Mouse (Mus musculus): ENCODE results near the gene Ccdc84.
"Not testable (repeated sequence)": the region's sequence is repeated elsewhere in the genome, so short reads cannot be mapped to it uniquely, and the experiment has no call there.

The Ccdc84 gene

GRCm38 (mm10) chr9:44418519-44419385, at the start of gene Ccdc84:
Gene Ccdc84, minus strand, starts transcription at chr9:44418569.
- no peak for DNase-seq (ENCODE audit: low spot score)

GRCm38 (mm10) chr9:44461950-44462349, 43.6 kb upstream of the Ccdc84 start:
- DNase-seq (ENCODE audit: low spot score) = no peak

GRCm38 (mm10) chr9:44457035-44457742, 38.8 kb upstream of the Ccdc84 start:
- peak; percentile 95 for DNase-seq (ENCODE audit: low spot score)

DNA sequence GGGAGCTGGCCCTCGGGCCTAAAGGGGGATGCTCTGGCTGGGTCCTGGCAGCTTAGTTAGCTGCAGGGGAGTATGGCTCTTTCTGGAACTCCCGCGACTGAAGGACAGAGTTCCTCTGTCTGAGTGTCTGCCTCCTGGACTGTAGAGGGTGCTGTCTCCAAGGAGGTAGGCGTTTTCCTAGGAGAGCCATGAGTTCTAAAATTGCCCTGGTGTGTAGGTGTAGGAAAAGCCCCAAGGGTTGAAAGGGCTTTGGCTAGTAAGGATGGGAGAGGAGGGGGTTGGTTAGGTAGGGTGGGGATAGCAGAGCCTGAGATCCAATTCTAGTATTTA, 36.5 kb upstream of the Ccdc84 start, which contains the start of gene Upk2:
Gene Upk2 (minus strand): TSS at position 86 of the 330 bp plus-strand sequence.
- no peak for DNase-seq (ENCODE audit: low spot score)

DNA sequence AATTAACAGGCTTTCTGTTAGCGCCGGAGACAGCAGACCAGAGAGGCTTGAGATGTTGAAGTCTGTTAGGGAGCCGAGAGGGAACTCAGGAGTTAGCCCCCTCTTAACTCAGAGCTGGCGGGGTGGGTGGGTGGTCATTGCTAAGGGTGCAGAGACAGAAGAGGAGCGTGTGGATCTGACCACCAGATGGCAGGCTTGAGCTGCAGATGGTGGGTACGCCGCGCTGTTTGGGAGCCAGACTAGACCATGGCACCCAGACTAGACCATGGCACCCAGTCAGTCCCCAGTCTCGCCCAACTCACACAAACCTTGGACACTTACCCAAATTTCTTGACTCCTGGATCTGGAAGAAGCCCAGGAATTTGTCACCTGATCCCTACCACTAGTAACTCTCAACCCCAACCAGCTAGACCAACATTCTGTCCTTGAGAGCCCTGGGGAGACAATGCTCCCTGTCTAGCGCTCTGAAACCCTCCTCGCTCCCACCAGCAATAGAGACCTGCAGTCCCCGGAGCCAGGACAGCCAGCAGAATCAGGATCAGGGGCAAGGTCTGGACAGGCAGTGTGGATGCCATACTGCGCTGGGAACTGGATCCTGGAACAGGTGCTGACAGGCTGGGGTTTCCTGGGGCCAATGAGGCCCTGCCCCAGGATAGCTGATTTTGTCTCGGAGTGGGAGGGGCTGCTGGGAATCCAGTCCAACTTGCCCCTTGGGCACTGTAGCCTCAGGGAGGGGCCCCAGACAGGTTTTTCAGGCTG, 35.9 kb upstream of the Ccdc84 start:
- peak; percentile 82 for DNase-seq (ENCODE audit: low spot score)

- no peak for DNase-seq (ENCODE audit: low spot score)
Observed at GRCm38 (mm10) chr9:44450387-44450786, 32.0 kb upstream of the Ccdc84 start.

GRCm38 (mm10) chr9:44444402-44445025, 26.1 kb upstream of the Ccdc84 start:
- DNase-seq (ENCODE audit: low spot score) = not testable (repeated sequence)

DNA sequence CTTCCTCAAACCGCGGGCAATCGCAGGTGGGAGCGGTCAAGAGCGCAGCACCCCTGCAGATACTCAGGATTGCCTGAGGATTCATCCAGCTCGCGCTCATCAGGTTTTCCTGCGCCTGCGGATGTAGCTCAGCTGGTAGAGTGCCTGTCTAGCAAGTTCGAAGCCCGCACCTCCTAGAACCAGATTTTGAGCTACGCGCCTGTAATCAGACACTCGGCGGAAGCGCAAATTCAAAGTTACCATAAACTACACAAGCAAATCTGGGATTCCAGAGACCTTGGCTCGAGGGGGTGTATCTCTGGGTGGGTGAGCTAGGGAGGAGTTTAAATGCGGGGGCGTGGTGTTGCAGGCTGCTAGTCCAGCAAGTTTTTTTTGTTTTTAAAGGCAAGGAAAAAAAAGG, 22.6 kb upstream of the Ccdc84 start, which contains the start of gene Foxr1:
Gene Foxr1 (minus strand): TSS at position 176 of the 400 bp plus-strand sequence.
- DNase-seq (ENCODE audit: low spot score) = no peak

DNA sequence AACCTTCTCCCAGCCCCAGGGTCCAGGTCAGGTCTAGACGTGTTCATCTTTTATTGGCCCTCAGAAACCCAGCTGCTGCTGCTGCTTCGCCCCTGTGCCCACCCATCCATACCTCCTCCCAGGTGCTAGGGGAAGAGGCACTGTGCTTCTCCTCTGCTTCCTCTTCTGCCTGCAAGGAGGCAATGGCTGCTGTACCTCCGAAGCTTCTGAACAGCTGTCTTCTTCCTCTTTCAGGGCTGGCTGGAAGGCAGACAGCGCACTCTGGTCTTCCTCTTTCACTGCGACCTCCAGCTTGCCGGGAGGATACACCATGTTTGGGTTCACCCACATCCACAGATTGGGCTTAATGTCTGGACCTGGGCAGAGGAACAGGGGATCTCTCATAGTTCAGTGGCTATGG, 17.4 kb upstream of the Ccdc84 start:
- no peak for DNase-seq (ENCODE audit: low spot score)

DNA sequence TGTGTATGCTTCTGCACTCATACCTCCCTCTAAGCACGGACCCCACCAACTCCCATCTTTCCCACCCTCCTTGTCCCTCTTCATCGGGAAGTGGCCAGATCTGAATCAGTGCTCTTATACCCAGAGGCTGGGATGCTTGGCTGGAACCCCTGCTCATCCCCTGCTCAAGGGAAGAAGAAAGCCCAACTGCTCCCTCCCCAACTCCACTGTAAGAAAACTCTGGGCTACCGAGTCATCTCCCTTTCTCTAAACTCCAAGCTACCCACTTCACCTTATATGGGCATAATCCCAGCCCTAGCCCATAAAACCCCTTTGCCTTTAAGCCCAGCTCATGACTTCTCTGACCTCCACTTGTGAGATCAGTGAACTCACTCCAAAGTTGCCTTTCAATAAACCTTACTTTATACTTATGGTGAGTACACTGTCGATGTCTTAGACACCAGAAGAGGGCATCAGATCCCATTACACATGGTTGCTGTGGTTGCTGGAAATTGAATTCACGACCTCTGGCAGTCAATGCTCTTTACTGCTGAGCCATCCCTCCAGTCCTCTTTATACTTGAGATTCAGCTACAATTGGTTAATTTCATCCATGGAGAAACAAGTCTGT, 14.3 kb upstream of the Ccdc84 start:
- no peak for DNase-seq (ENCODE audit: low spot score)

DNA sequence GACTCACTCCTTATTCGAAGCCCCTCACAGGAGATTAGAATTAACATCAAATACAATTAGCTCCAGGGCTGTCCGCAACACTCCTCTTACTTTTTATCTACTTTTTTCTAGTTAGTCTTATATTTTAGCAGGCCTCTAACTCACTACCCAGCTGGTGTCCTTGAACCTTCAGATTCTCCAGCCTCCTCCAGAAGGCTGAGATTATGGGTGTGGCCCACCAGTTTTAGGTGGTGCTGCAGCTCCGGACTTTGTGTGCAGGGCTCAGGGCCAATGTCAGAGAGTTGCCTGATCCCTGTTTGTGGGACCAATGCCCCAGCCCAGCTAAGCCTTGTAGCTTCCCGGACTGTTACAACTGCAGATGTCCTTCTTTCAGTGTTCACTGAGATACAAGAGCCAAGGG, 5.2 kb upstream of the Ccdc84 start:
- DNase-seq (ENCODE audit: low spot score) = no peak

DNA sequence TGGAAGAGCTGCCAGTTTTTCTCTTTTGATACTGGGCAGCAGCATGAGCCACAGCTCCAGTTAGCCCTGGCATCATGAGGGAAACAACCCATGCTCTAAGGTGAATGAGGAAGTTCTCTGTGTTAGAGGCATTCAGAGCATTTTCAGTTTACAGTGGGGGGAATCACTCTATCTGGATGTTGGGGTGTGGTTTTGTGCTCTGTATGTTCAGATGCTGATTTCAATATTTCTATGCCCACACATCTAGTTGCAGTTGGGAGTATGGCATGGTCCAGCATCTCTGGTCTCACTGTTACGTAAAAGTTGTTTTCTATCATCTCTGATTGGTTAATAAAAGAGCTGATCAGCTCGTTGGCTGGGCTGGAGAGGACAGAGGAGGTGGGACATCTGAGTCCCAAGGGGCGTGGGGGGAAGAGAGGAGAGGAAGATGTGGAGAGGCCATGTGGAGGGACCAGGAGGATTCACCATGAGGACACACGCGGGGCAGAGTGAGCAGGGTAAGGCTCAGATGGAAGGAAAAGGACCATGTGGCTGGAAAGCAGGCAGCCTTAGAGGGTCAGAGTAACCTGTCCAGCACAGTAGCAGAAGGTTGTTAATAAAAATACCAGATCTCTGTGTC, 2.0 kb upstream of the Ccdc84 start:
- no peak for DNase-seq (ENCODE audit: low spot score)

DNA sequence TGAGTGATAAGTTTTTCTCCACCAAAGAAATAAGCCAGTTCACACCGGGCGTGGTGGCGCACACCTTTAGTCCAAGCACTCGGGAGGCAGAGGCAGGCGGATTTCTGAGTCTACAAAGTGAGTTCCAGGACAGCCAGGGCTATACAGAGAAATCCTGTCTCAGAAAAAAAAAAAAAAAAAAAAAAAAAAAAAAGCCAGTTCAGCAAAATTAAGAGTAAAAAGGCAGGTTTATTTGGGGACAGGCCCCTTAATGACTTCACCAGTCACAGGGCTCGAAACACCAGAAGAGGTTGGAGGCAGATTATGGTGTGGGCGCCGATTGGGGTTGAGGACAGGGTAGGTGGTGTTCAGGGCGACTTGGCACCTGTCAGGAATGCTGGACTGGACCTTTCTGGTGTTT, 1.4 kb upstream of the Ccdc84 start:
- not testable (repeated sequence) for DNase-seq (ENCODE audit: low spot score)

DNA sequence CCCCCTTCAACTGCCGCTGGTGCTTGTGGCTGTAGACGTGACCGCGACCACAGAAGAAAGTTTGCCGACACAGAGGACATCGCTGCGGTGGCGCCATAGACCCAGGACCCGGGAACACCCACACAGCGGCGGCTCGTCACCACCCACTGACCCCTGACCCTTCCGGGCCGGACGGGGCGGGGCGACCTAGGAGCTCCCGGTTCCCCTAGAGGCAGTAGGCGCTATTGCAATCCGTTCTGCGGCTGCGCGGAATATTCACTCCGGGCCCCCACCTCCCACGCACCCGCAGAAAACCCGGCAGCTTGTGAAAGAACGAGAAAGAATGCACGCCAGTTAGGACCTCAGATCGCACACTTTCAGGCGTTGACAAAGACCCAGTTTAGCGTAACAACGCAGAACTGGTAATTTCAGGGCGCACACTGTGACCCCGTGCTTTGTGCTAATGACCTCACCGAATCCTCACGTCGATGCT, 441 bp downstream of the Ccdc84 start:
- DNase-seq (ENCODE audit: low spot score) = peak; percentile 96

DNA sequence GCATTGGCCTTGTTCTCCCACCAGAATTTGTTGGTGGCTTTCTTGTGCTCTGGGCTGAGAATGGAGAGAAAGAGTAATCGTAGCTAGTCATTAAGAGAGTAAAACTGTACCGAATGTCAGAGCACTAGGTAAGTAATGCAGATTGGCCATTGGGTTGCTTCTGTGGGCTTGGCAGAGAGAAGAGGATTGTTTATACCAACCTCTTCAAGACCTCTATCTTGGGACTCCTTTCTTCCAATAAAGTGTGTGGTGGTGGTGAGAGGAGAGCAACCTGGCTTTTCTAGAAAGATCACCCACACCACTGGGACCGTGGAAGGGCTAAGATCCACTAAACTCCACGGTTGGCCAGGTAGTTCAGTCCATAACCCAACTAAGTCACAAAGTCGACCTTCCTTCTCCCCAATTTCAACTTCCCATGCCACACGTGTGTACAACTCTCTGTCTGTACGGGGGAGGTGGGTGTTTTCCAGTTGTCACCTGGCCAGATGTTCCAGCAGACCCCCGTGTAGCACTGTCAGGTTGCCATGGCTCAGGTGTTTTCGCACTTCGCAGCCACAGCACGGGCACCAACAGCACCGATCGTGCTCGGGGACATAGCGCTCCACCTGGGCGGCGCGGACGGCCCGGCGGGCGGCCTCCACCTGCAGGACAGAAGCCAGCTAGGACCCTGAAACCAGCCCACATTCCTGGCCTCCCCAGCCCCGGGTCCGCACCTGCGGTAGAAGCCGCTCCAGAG, 1.0 kb downstream of the Ccdc84 start:
- no peak for DNase-seq (ENCODE audit: low spot score)

DNA sequence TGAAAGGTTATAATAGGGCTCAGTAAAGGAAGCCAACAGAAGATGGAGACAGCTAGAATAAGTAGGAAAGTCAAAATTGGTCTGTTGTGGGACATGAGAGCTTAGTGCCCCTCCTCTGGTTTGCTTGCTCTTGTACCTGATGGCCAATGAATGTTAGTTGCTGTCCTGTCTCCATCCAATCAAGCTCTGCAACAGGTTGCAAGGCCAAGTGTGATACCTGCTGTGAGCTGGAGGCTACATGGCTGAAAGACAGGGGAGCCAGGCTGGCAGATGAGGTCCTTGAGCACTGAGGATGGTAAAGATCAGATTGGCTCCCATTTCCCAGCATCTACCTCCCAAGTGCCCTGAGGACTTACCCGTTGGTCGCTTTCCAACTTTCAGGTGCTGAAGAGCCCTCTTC, 5.6 kb downstream of the Ccdc84 start:
- no peak for DNase-seq (ENCODE audit: low spot score)

- no peak for DNase-seq (ENCODE audit: low spot score)
Observed at GRCm38 (mm10) chr9:44412306-44412705, 6.1 kb downstream of the Ccdc84 start.

DNA sequence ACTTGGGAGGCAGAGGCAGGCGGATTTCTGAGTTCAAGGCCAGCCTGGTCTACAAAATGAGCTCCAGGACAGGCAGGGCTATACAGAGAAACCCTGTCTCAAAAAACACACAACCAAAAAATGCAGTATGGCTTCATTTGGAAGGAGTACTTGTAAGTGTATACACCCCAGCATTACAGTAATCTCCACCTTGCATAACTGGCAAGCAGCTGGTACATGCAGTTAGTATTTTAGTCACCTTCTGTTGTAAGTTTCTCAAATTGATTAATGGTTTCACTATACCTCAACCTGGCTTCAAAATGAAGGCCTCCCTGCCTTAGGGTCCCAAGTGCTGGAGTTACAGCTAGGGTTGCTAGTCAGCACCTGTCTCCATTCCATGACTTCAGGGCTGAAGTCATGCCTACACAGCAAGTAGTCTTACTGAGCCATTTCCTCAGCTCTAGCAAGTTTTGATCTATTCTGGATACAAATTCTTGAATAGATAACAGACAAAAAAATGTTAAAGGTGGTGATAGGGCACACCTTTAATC, 6.7 kb downstream of the Ccdc84 start:
- no peak for DNase-seq (ENCODE audit: low spot score)

DNA sequence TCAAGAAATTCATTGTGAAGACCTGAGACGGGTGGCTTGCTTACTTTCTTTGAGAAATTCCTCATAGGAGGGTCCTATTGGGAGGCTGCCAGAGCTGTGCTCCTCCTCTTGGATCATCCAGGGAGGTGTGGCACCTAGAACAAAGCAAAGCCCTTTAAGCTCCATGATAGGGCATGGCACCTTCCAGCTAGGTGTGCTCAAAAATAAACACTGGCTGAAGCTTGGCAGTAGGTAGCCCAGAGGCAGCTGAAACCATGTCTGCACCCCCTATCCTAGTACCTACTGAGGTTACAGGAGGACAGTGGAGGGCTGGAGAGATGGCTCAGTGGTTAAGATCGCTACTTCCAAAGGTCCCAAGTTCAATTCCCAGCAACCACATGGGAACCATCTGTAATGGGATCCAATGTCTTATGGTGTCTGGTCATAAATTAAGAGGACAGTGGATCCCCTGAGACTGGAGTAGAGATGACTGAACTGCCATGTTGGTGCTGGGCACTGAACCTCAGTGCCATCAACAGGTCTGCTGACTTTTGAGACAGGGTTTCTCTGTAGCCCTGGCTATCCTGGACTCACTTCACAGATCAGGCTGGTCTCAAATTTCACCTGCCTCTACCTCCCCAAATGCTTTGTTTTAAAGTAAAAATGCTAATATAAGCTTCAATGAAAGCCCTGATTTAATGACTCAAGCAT, 7.6 kb downstream of the Ccdc84 start:
- DNase-seq (ENCODE audit: low spot score) = no peak
